Mouse (Mus musculus) layer of hippocampus, adult 6 months (tissue): ENCODE results near the gene Ccnb1. TPM values are rescaled to one million over a fixed set of nuclear protein-coding genes. Genes with fewer than 3 reads are reported as not detected.

Experiments used
- long read RNA-seq, 2 experiments: library from polyadenylated mRNA; unstranded; transcript quantifications; one replicate each; pipeline ENCODE4 v2.0.0; 2019 to 2020
- polyA plus RNA-seq: library from polyadenylated mRNA; unstranded; fragments of <200 nt; fragmentation: Nextera tagmentation; gene quantifications from 2 replicates; pipeline ENCODE4 v1.2.3, GENCODE M21; 2021

Gene Ccnb1
- 0.79 and 0.85 TPM in 2 replicates for polyA plus RNA-seq
- long read RNA-seq, experiment 1, partial matches to known transcripts = 0 of 2 reads
- long read RNA-seq, experiment 1, other reads (novel, unspliced or antisense) = 0 of 2 reads
- long read RNA-seq, experiment 2, partial matches to known transcripts = 0 of 3 reads
- long read RNA-seq, experiment 2, other reads (novel, unspliced or antisense) = 0 of 3 reads

GRCm38 (mm10) chr13:100786414-100786867 lies at the start of gene Ccnb1:
Gene Ccnb1 (minus strand): TSS chr13:100786570.

GRCm38 (mm10) chr13:100832741-100833639 lies 46.6 kb upstream of the Ccnb1 start, which contains the start of gene Slc30a5:
Gene Slc30a5 (minus strand): TSS chr13:100833427.

GRCm38 (mm10) chr13:100775252-100776055 lies 10.9 kb downstream of the Ccnb1 start, which contains the start of gene Cenph:
Gene Cenph (minus strand): TSS chr13:100775899.

GRCm38 (mm10) chr13:100744036-100744744 lies 42.2 kb downstream of the Ccnb1 start, which contains the start of gene Mrps36:
Gene Mrps36 (minus strand): TSS chr13:100744659.

GRCm38 (mm10) chr13:100730861-100731176 lies 55.6 kb downstream of the Ccnb1 start, which contains the start of gene Cdk7:
Gene Cdk7 (minus strand): TSS chr13:100730939.

Other genes starting within 250 kb of the Ccnb1 start
- 8.0 and 11.6 TPM in 2 replicates for gene Ocln, start 233.9 kb downstream of the Ccnb1 start, polyA plus RNA-seq
- gene Marveld2, start 169.6 kb downstream of the Ccnb1 start, polyA plus RNA-seq = 0.44 and 0.55 TPM in 2 replicates
- gene Ak6, start 135.6 kb downstream of the Ccnb1 start, polyA plus RNA-seq = 180 and 183 TPM in 2 replicates
- gene Rad17, start 135.5 kb downstream of the Ccnb1 start, polyA plus RNA-seq = 6.5 and 6.6 TPM in 2 replicates
- gene Taf9, start 135.0 kb downstream of the Ccnb1 start, polyA plus RNA-seq = 25.8 and 28.8 TPM in 2 replicates
- 0.50 and 0.98 TPM in 2 replicates for gene Ccdc125, start 116.9 kb downstream of the Ccnb1 start, polyA plus RNA-seq
- 21.3 and 23.4 TPM in 2 replicates for gene Cdk7, start 55.6 kb downstream of the Ccnb1 start, polyA plus RNA-seq
- 225 and 231 TPM in 2 replicates for gene Mrps36, start 41.9 kb downstream of the Ccnb1 start, polyA plus RNA-seq
- 0.26 and 0.40 TPM in 2 replicates for gene Cenph, start 10.7 kb downstream of the Ccnb1 start, polyA plus RNA-seq
- 24.0 and 25.4 TPM in 2 replicates for gene Slc30a5, start 46.9 kb upstream of the Ccnb1 start, polyA plus RNA-seq